ENCODE assay signal across 8 mouse cellular contexts in genomic region chr1:162859545-162859976, GRCm38 (mm10). TPM values are rescaled to one million over a fixed set of nuclear protein-coding genes. Genes with fewer than 3 reads are reported as not detected.
DNase-seq lines count a peak whose midpoint lies in the region; ATAC-seq lines count a peak whose summit lies in the region.

No protein-coding gene starts in this region.

- no peaks in the 10 kb centered on the region for H3K9me3 ChIP-seq in lung, embryonic 15.5 days
- H3K9me3 ChIP-seq in forebrain, embryonic 16.5 days (ENCODE audit: control insufficient read depth, low read length), result no peaks in the 10 kb centered on the region
- no peaks in the 10 kb centered on the region for H3K9me3 ChIP-seq in kidney, embryonic 14.5 days (ENCODE audit: control insufficient read depth, low read length)
- no peaks in the 10 kb centered on the region for H3K9me3 ChIP-seq in stomach, embryonic 15.5 days

- WGBS in lung, embryonic 15.5 days, result 47% methylated on average over 10 of the region's 10 CpGs
- 32% methylated on average over 10 of the region's 10 CpGs for WGBS in forebrain, embryonic 16.5 days
- 52% methylated on average over 10 of the region's 10 CpGs for whole genome bisulfite sequencing in kidney, embryonic 14.5 days
- 33% methylated on average over 10 of the region's 10 CpGs for WGBS in stomach, embryonic 15.5 days

- H3K4me2 ChIP-seq in lung, embryonic 15.5 days, result peak overlapping the region; percentile 38; the same call in 1 of the 2 replicates
- H3K4me2 ChIP-seq in forebrain, embryonic 16.5 days (ENCODE audit: low read length), result peak overlapping the region; percentile 49; the same call in 1 of the 2 replicates
- H3K4me2 ChIP-seq in kidney, embryonic 14.5 days (replicated peaks; ENCODE audit: low read depth, low read length), result no peak overlapping the region
- H3K4me2 ChIP-seq in stomach, embryonic 15.5 days, result no peak overlapping the region

- H3K4me1 ChIP-seq in lung, embryonic 15.5 days, result peaks cover 22% of the 10 kb centered on the region
- H3K4me1 ChIP-seq in forebrain, embryonic 16.5 days (replicated peaks; ENCODE audit: control insufficient read depth, insufficient read depth, low read length), result peaks cover 16% of the 10 kb centered on the region
- 0 out of 2 replicates have a peak, but pooled peaks cover 5% of the 10 kb centered on the region for H3K4me1 ChIP-seq in kidney, embryonic 14.5 days (ENCODE audit: control insufficient read depth, insufficient read depth, low read length)
- H3K4me1 ChIP-seq in stomach, embryonic 15.5 days, result peaks cover 8% of the 10 kb centered on the region

- H3K4me3 ChIP-seq in lung, embryonic 15.5 days, result no peak overlapping the region
- no peak overlapping the region for H3K4me3 ChIP-seq in forebrain, embryonic 16.5 days (replicated peaks; ENCODE audit: low read length)
- no peak overlapping the region for H3K4me3 ChIP-seq in kidney, embryonic 14.5 days (ENCODE audit: low read length)
- no peak overlapping the region for H3K4me3 ChIP-seq in stomach, embryonic 15.5 days (replicated peaks)

- no peak overlapping the region for H3K9ac ChIP-seq in lung, embryonic 15.5 days
- no peak overlapping the region for H3K9ac ChIP-seq in forebrain, embryonic 16.5 days (replicated peaks; ENCODE audit: low read depth, low read length)
- H3K9ac ChIP-seq in kidney, embryonic 14.5 days (ENCODE audit: low read depth, low read length), result no peak overlapping the region
- H3K9ac ChIP-seq in stomach, embryonic 15.5 days, result no peak overlapping the region

- ATAC-seq in lung, embryonic 15.5 days (ENCODE audit: borderline replicate concordance, extremely low read depth, low FRiP score, low TSS enrichment), result peak; percentile 44
- peak; percentile 57 for ATAC-seq in forebrain, embryonic 16.5 days
- peak; percentile 69; the same call in 1 of the 2 replicates for ATAC-seq in kidney, embryonic 14.5 days (ENCODE audit: low FRiP score, low TSS enrichment)
- peak; percentile 15; the same call in 1 of the 2 replicates for ATAC-seq in stomach, embryonic 15.5 days (ENCODE audit: insufficient read depth, low FRiP score, low read depth)
- ATAC-seq in CD4-positive, CD25-positive, alpha-beta regulatory T cell, adult 4 months, result no peak

- intact Hi-C loops in left cerebral cortex, postnatal 14 days (cut with DNase I), result no loop called here

- no peaks in the 10 kb centered on the region for H3K36me3 ChIP-seq in lung, embryonic 15.5 days
- H3K36me3 ChIP-seq in forebrain, embryonic 16.5 days (ENCODE audit: control insufficient read depth, insufficient read depth), result no peaks in the 10 kb centered on the region
- no peaks in the 10 kb centered on the region for H3K36me3 ChIP-seq in kidney, embryonic 14.5 days (ENCODE audit: control insufficient read depth, insufficient read depth, low read length)
- H3K36me3 ChIP-seq in stomach, embryonic 15.5 days, result no peaks in the 10 kb centered on the region

- H3K27me3 ChIP-seq in lung, embryonic 15.5 days, result no peaks in the 10 kb centered on the region
- H3K27me3 ChIP-seq in forebrain, embryonic 16.5 days (replicated peaks; ENCODE audit: control insufficient read depth, insufficient read depth, low read length), result no peaks in the 10 kb centered on the region
- H3K27me3 ChIP-seq in kidney, embryonic 14.5 days (ENCODE audit: control insufficient read depth, insufficient read depth, low read length), result no peaks in the 10 kb centered on the region
- no peaks in the 10 kb centered on the region for H3K27me3 ChIP-seq in stomach, embryonic 15.5 days (replicated peaks)

- peak overlapping the region; percentile 19; the same call in 1 of the 2 replicates for H3K27ac ChIP-seq in lung, embryonic 15.5 days
- 0 out of 2 replicates have a peak overlapping the region, but pooled peaks have one; percentile 20 for H3K27ac ChIP-seq in forebrain, embryonic 16.5 days (ENCODE audit: low read length)
- no peak overlapping the region for H3K27ac ChIP-seq in kidney, embryonic 14.5 days (ENCODE audit: low read depth, low read length)
- H3K27ac ChIP-seq in stomach, embryonic 15.5 days, result no peak overlapping the region

- DNase-seq in lung, postnatal 36 days, result no peak
- no peak for DNase-seq in left cerebral cortex, postnatal 14 days (ENCODE audit: low spot score in 2 of 2)
- no peak for DNase-seq in layer of hippocampus, postnatal 36 days

RNA-seq across cellular contexts. Expression of gene Fmo1, which starts 6.8 kb away (rescaled TPM):
- polyA plus RNA-seq in lung, embryonic 15.5 days (2015; fragmentation: Nextera tagmentation; extraction: Ambion mirVana), result 15.1 and 17.1 TPM in 2 replicates
- polyA plus RNA-seq in forebrain, embryonic 16.5 days (2015; fragmentation: Nextera tagmentation; extraction: Ambion mirVana), result 22.5 and 29.2 TPM in 2 replicates
- 8.9 and 17.2 TPM in 2 replicates for polyA plus RNA-seq in kidney, embryonic 14.5 days (2014; fragmentation: Nextera tagmentation; extraction: Ambion mirVana)
- 13.6 and 16.4 TPM in 2 replicates for polyA plus RNA-seq in stomach, embryonic 15.5 days (2015; fragmentation: Nextera tagmentation; extraction: Ambion mirVana)
- total RNA-seq in left cerebral cortex, postnatal 14 days (2021), result 10 to 100 TPM; 21.1 to 22.2 TPM
- total RNA-seq in layer of hippocampus, postnatal 36 days (2021), result 10 to 100 TPM; 11.5 to 12.7 TPM
- polyA plus RNA-seq in CD4-positive, CD25-positive, alpha-beta regulatory T cell, adult 4 months (2017; shearing (Covaris generic)), result under 1 TPM; 0.22 to 0.72 TPM

RNA-seq across cellular contexts. Expression of gene Fmo2, which starts 39.0 kb away (rescaled TPM):
- 13.9 and 24.7 TPM in 2 replicates for polyA plus RNA-seq in lung, embryonic 15.5 days (2015; fragmentation: Nextera tagmentation; extraction: Ambion mirVana)
- 0.17 TPM in 1 of 2 replicates, not detected in the other for polyA plus RNA-seq in forebrain, embryonic 16.5 days (2015; fragmentation: Nextera tagmentation; extraction: Ambion mirVana)
- polyA plus RNA-seq in kidney, embryonic 14.5 days (2014; fragmentation: Nextera tagmentation; extraction: Ambion mirVana), result 0.99 and 1.2 TPM in 2 replicates
- 5.9 and 7.4 TPM in 2 replicates for polyA plus RNA-seq in stomach, embryonic 15.5 days (2015; fragmentation: Nextera tagmentation; extraction: Ambion mirVana)
- total RNA-seq in left cerebral cortex, postnatal 14 days (2021), result 1 to 10 TPM in 1 of 2 experiments, under 1 TPM in 1; 0.66 to 1.7 TPM
- total RNA-seq in layer of hippocampus, postnatal 36 days (2021), result 1 to 10 TPM; 2.3 to 4.9 TPM
- polyA plus RNA-seq in CD4-positive, CD25-positive, alpha-beta regulatory T cell, adult 4 months (2017; shearing (Covaris generic)), result not detected

RNA-seq across cellular contexts. Expression of gene Fmo4, which starts 45.8 kb away (rescaled TPM):
- 1.5 and 1.8 TPM in 2 replicates for polyA plus RNA-seq in lung, embryonic 15.5 days (2015; fragmentation: Nextera tagmentation; extraction: Ambion mirVana)
- polyA plus RNA-seq in forebrain, embryonic 16.5 days (2015; fragmentation: Nextera tagmentation; extraction: Ambion mirVana), result 0.13 and 0.31 TPM in 2 replicates
- polyA plus RNA-seq in kidney, embryonic 14.5 days (2014; fragmentation: Nextera tagmentation; extraction: Ambion mirVana), result 0.17 and 0.60 TPM in 2 replicates
- 1.3 and 2.8 TPM in 2 replicates for polyA plus RNA-seq in stomach, embryonic 15.5 days (2015; fragmentation: Nextera tagmentation; extraction: Ambion mirVana)
- under 1 TPM; 0.13 to 0.19 TPM for total RNA-seq in left cerebral cortex, postnatal 14 days (2021)
- total RNA-seq in layer of hippocampus, postnatal 36 days (2021), result not detected
- polyA plus RNA-seq in CD4-positive, CD25-positive, alpha-beta regulatory T cell, adult 4 months (2017; shearing (Covaris generic)), result not detected

Comparison
In these comparisons a context has a peak if more than half of its experiments do, and no peak if none do; other contexts are left out.
1. H3K27ac ChIP-seq: peak in lung, embryonic 15.5 days (single experiment) and forebrain, embryonic 16.5 days (single experiment); none in kidney, embryonic 14.5 days (single experiment) and stomach, embryonic 15.5 days (single experiment).
2. H3K4me2 ChIP-seq: peak in lung, embryonic 15.5 days (single experiment) and forebrain, embryonic 16.5 days (single experiment); none in kidney, embryonic 14.5 days (single experiment) and stomach, embryonic 15.5 days (single experiment).